Mouse (Mus musculus) right cerebral cortex, adult 2 months (tissue): ENCODE measurements around the gene Arl8b.

ENCODE experiments used
- DNase-seq, 2 experiments: peaks; one replicate each; pipeline ENCODE4 v3.0.0; 2021 to 2022; ENCODE audit warnings: low spot score in 2 of 2

Arl8b gene

DNA sequence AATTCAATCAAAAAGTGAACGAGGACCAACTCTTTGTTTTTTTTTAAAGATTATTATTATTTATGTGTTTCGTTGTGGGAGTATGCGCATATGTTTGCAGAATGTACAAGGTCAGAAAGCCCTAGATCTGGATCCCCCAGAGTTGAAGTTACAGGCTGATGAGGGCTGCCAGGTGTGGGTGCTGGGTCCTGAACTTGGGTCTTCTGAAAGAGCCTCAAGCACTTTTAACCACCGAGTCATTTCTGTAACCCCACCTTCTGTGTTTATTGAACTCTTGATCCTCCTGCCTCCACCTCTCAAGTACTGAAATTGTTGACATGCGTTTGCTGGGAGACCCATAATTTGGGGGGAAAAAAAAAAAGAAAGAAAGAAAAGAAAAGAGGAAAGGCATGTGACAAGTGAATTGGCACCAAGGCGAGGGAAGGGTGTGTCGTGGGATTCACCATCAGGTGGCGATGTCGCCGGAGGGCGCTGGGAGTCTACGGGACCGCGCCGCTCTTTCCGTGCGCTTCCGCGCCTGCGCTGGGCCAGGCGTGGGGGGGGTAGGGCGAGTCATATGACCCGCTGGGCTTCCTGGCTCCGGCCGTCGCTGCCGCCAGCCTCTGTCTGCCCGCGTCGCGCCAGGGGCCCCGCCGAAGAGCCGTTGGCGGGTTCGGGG lies at the start of gene Arl8b:
Gene Arl8b, plus strand, starts transcription at position 574 of the 658 bp plus-strand sequence.
- DNase-seq = peak; percentile 94 to 97

DNA sequence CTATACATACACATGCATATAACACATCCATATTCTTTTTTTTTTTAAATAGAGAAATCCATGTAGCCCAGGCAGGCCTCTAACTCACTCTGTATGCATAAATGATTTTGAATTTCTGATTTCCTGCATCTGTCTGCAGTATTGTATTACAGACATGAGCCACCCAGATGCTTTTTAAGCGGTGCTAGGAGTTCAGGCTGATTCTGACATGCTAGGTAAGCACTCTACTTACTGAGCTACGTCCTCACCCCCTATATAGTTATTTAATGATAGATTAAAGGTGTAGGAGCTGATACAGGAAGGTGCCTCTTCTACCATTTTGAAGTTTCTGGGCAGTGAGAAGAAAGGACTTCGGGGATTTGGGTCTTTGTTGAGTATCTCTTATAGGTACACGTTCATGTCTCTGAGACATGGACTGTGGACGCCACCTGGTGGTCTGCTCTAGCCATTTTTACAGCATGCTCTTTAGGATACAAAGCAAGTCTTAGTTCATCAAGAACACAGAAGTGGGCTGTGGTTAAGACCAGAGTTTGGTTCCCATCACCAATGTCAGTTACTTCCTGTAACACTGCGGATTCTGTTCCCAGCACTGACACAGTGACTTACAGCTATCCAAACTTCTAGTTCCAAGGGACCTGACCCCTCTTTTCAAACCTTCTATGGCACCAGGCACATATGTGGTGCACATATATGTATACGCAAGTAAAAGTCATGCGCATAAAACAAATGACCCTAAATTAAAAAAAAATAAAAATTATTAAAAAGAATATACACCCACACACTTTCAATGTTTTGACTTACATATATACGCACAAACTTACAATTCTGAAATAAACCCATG lies 46.8 kb upstream of the Arl8b start:
- peak; percentile 92 to 93 for DNase-seq

- DNase-seq = peak; percentile 47 to 67
Measured at GRCm38 (mm10) chr6:108738463-108739203, 44.3 kb upstream of the Arl8b start.

- DNase-seq = no peak
Measured at GRCm38 (mm10) chr6:108740579-108740978, 42.3 kb upstream of the Arl8b start.

DNA sequence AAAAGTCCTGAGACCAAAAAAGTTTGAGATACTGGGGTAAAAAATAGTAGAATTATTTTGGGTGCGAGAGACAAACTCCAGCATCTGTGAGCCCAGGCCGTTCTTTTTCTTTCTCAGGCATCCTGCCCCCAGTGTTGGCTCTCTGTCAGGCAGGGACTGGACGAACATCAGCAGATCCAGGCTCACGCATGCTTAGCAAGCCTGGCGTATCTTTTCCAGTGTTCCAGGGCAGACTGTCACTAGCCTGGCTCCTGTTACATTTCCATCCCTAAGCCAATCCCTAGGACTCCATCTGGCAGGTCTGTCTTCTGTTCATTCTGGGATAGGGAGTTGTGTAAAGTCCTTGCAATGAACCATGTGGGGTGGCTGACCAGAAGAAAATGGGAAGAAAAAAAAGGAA lies 39.2 kb upstream of the Arl8b start:
- DNase-seq = no peak

DNA sequence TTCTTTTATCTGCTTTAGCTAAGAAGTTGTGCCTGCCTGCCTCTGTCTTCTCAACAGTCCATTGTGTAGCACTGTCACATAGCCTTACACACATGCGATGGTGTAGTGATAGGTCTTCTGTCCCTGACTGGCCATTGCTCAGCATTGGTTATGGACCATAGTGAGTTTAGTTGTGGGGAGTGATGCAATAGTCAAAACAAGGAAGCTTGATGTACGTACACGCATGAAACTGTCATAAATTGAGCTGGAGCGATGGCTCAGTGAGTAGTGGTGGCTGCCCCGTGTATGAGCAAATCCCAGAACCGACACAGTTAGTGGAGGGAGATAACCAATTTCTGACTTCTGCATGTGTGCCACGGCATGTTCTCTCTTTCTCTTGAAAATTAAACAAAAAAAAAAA lies 31.6 kb upstream of the Arl8b start:
- no peak for DNase-seq

DNA sequence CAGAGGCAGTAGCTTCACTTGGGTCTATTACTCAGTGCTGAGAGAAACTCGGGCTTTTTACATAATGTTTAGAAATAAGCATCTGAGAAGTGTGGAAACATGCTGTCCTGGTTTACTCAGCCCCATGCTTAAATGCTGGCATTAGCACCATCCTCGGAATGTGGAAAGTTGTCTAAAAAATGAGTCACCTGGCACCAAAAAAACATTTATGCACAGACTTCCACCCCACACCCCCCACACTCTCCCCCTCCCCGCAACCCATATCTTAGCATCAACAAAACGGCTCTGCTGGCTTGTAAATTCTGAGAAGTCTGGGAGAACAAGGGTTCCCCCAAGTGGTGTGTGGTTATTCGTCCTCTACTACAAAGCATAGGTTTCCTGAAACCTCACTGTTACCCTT lies 30.5 kb upstream of the Arl8b start:
- peak; percentile 37 to 54 for DNase-seq

DNA sequence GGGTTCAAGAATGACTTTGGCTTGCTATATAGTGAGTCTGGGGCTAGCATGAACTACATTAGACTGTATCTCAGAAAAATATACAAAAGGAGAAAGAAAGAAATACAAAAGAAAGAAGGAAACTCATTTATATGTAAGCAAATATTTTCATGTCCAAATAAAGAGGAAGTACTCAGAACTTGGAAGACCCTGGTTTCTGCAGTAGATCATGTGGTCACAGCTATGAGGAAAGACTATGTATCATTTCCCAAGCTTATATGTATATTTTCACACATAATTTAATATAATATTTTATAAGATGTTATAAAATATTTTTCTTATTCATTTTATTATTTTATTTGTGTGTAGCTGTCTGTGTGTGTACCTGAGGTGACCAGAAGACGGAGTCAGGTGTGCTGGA lies 29.4 kb upstream of the Arl8b start:
- no peak for DNase-seq

- DNase-seq = no peak
Measured at GRCm38 (mm10) chr6:108754376-108754775, 28.5 kb upstream of the Arl8b start.

DNA sequence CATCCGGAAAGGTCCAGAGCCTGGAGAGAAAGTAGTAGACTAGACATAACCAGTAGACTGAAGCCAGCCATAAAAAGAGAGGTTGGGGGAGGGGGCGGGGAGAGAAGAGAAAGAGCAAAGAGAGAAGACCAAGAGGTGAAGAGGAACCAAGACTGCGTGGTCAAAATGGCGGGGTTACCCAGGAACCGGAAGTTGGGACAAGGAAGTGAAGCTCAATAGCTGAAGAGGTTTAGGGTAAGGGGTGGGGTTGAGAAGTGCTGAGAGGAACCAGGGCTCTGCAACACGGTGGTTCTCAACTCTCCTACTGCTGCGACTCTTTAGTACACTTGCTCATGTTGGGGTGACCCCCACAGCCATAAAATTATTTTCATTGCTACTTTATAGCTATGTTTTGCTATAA lies 27.0 kb upstream of the Arl8b start:
- no peak for DNase-seq

DNA sequence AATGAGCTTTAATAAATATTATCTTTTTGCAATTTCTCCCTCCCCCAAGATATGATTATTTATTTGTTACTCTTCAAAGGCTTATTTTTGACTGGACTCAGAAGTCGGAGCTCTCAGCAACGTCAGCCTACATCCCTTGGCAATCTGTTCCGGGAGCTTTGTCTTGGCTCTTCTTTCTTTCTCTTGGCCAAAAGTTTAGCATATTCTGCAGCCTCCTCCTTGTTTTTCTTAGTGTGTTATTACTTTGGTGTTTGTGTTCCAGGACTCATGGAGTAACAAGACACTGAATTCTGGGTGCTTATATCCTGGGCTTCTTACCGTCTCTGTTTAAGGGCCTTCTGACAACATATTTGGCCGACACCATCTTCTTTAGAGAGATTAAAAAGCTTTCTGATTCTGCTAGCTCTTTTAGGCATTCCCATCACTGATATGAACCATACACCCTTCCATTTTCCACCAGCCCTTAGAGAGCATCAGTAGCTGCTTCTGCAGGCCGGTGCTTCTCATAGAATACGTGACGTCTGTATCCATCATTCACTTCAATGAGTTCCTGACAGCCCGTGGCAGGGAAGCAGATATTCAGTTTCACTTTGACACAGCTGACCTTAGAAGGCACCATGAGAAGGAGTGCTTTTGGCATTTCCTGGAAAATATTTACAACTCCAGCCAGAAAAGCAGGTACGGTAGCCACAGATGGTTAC lies 23.8 kb upstream of the Arl8b start:
- no peak for DNase-seq

DNA sequence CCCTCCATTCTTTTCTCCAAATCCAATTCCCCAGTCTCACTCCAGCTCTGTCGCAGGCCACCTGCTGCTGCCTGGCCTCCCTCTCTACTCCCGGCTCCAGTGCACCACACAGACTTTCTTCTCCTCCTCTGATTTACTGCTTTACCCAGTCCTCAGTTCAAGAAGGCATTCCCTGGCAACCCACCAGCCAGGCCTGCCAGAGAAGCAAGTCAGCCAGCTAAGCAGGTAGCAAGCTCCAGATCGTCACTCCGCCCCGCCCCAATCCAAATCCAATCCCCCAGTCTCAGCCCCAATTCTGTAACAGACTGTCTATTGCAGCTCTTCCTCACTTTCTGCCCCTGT lies 23.2 kb upstream of the Arl8b start:
- DNase-seq = no peak

- DNase-seq = no peak
Measured at GRCm38 (mm10) chr6:108770880-108771279, 12.0 kb upstream of the Arl8b start.

DNA sequence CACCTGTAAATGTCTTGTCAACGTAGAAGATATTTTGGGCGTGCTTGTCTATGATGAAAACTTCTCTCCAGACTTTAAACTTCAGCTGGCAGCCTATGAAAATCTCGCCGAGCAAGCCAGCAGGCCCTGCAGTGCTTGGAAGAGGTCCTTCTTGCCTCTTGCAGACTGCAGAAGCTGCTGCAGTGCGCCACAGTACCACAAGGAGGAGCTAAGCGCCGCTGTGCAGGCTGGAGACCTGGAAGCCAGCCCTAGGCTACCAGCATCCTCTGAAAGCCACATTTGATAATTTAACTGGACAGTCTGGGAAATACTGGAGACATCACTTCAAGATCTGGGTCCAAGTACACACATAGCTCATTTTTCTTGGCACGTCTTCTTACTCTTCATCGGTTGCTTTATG lies 10.0 kb upstream of the Arl8b start:
- peak; percentile 83 to 91 for DNase-seq

- DNase-seq = no peak
Measured at GRCm38 (mm10) chr6:108773480-108773879, 9.4 kb upstream of the Arl8b start.

DNA sequence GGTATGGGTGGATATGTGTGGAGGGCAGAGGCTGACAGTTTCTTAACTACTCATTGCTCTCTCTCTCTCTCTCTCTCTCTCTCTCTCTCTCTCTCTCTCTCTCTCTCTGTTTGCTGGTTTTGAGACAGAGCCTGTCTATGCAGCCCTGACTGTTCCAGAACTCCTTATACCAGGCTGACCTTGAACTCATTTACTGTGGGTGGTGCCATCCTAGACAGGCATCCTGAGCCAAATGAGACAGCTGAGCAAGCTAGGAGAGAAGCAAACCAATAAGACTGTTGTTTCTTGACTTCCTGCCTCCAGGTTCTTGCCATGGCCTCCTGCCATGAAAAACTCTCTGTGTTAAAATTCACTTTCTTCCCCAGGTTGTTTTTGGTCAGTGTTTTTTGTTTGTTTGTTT lies 6.6 kb upstream of the Arl8b start:
- no peak for DNase-seq

- no peak for DNase-seq
Measured at GRCm38 (mm10) chr6:108777560-108778287, 5.2 kb upstream of the Arl8b start.

- DNase-seq = no peak
Measured at GRCm38 (mm10) chr6:108778399-108778798, 4.5 kb upstream of the Arl8b start.

- no peak for DNase-seq
Measured at GRCm38 (mm10) chr6:108781865-108782264, 1.0 kb upstream of the Arl8b start.

GRCm38 (mm10) chr6:108783184-108783881 lies 434 bp downstream of the Arl8b start:
- peak; percentile 28 to 30 for DNase-seq

GRCm38 (mm10) chr6:108784056-108784455 lies 1.2 kb downstream of the Arl8b start:
- DNase-seq = no peak
